Mouse (Mus musculus) heart, postnatal 10 days (tissue): Measurements from ENCODE around the gene Cd209a. TPM values are rescaled to one million over a fixed set of nuclear protein-coding genes. Genes with fewer than 3 reads are reported as not detected.
"Not testable (repeated sequence)": the region's sequence is repeated elsewhere in the genome, so short reads cannot be mapped to it uniquely, and the experiment has no call there.

Experiments used
- DNase-seq, 2 experiments: peaks; one replicate each; pipeline ENCODE4 v3.0.0; 2021
- intact Hi-C: fragments of 180-260 bp; cut with DNase I; formaldehyde crosslinking; loops from one replicate; pipeline ENCODE4 v1.15.1; 2025
- microRNA-seq, 2 experiments: library from miRNA; unstranded; fragments of <30 nt; microRNA quantifications; one replicate each; pipeline ENCODE4 v1.2.0; 2022
- total RNA-seq, 2 experiments: library from RNA; stranded (reverse); gene quantifications; 2 replicates each; pipeline ENCODE4 v1.2.3; 2021

Cd209a gene
- not detected for total RNA-seq

DNA sequence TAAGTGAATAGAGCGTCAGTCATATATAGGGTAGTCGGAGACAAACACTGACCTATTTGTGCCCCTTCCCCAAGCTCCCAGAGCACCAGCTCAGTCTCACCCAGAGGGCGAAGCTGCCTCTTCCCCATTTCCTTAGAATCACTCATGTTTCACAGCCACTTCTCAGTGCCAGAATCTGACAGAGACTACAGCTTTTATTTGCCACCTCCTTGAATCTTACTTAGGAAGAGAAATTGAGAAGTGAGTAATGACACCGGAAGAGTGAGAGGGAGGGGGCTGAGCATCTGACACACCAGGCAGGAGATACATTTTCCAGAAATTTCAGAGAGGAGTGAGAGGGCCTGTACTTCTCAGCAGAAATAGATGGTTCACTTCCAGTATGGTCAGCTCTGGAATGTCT is at the start of gene Cd209a:
Gene Cd209a, minus strand, starts transcription at position 224 of the 400 bp plus-strand sequence.
- intact Hi-C loops: no loop called here
- no peak for DNase-seq

DNA sequence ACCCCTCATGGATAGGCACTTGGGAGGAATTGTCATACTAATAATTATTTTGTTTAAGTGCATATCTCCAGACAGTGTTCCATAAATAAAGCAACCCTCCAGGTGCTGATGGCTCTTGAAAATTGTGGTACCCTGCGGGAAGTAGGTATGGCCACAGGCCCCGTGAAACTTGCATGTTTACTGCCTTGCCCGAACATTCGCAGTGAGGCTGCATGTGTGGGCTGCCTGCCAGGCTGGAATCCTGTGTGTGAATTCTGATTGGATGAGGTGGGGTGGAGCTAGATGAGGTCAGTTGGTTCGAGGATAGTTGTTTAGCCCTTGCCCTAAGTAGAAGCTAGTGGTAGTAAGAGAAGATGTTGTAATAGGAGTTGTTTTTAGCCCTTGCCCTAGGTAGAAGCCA is 19.9 kb upstream of the Cd209a start:
- intact Hi-C loops, DNase-seq: not testable (repeated sequence)

DNA sequence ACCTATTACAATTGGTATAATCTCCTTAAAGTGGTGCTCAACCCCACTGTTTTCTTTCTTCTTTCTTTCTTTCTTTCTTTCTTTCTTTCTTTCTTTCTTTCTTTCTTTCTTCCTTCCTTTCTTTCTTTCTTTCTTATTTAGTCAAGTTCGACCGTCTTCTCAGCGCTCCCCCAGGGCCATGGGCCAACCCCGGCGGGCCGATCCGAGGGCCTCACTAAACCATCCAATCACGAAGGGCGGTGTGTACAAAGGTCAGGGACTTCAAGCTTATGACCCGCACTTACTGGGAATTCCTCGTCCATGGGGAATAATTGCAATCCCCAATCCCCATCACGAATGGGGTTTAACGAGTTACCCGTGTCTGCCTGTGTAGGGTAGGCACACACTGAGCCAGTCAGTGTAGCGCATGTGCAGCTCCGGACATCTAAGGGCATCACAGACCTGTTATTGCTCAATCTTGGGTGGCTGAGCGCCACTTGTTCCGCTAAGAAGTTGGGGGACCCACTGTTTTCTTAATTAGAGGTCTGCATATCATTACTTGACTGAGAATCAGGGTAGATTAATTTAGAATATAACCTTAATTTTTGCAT is 5.6 kb upstream of the Cd209a start:
- intact Hi-C loops: no loop called here
- peak; percentile 17 to 67 for DNase-seq

DNA sequence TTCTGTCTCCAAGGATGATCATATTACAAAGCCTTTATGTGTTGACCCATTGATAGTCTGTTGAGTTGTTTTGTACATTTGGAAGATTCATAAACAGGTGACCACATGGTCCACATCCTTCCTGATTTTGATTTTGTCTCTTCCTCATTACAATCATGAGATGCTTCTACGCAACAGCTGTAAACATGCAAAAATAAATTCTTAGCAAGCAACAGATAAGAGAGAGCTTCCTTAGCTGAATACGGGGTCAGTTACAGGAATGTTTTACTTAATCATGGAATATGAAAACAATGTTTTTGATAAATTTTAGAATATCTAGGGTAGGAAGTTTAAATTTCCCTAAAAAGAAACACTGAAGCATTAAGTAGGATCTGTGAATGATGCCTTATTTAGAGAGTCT is 11.8 kb downstream of the Cd209a start:
- DNase-seq: no peak
- intact Hi-C loops: no loop called here

DNA sequence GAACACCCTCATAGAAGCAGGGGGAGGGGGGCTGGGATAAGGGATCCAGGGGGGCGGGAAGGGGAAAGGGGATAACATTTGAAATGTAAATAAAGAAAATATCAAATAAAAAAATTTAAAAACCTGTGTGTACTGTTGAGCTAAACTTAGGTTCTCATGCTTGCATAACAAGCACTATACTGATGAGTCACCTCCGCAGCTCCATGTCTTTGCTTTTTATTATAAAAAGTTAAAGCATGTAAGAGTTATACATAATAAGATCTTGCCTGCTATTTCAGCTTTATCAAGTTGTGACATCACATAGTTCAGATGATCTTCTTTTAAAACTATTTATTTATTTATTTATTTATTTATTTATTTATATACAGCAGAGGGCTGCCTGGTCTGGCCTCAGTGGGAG is 13.2 kb downstream of the Cd209a start:
- intact Hi-C loops: no loop called here
- no peak for DNase-seq

- no peak for DNase-seq
- intact Hi-C loops: no loop called here
These were observed 14.7 kb downstream of the Cd209a start for GRCm38 (mm10) chr8:3734084-3734483.

DNA sequence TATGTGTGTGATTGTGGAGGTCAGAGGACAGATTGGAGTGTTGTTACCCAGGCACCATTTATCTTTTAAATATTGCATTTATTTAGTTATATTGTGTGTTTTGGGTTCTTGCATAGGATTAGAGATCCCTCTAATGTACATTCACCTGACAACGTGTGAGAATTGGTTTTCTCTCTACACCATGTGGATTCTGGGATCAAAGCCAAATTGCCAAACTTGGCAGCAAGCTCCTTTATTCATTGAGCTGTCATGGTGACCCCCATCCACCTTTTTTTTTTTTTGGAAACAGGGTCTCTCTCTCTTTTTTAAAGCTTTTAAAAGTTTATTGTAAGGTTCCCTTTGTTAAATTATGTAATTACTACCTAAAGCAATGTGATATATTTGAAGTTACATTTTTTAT is 27.7 kb downstream of the Cd209a start:
- intact Hi-C loops: no loop called here

DNA sequence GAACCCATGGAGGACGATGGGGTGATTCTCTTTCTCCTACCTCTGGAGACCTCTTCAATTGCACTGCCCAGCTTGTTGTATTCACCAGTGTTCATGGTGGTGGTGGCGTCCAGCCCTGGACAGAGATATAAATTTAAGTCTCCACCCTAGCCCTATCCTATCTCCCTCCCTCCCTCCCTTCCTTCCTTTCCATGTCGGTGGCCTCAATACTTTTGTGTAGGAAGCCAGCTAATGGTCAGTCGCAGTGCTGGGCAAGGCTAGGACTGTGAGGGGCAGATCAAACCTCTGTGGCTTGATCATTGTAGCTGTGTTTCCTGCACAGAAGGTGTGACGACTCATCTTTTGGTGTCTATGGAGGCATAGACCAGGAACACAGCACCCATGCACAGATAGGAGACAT is 28.2 kb downstream of the Cd209a start, which contains the start of gene Clec4g:
Gene Clec4g, minus strand, starts transcription at position 101 of the 400 bp plus-strand sequence.
- intact Hi-C loops: no loop called here
- no peak for DNase-seq

More for the DNA sequence above, 27.7 kb downstream of the Cd209a start:
- no peak for DNase-seq

DNA sequence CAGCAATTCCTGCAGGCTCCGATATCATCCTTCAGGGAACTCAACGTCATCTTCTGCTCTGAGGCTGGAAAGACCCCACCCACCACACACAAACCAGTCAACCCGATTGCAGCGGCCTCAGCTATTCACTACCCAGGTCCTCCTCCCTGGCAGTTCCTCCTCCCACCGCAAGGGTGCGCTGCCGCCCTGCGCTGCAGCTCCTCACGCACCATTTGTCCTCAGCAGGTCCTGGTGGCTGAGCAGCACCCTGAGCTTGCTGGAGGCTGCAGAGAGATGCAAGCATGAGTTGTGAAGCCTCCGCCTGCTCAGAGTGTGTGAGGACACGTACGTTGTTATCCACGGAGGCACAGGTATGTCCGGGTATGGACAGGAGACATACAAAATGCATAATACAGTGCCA is 30.2 kb downstream of the Cd209a start:
- peak; percentile 73 to 77 for DNase-seq
- intact Hi-C loops: loop anchor here (5.0 to 10.0 kb wide), 2 partner anchors 239 to 416 kb away; partner anchors contain the start of gene Cd209g

GRCm38 (mm10) chr8:3717321-3717954 is 31.3 kb downstream of the Cd209a start:
- DNase-seq: peak; percentile 33 to 37
- intact Hi-C loops: loop anchor here (5.0 to 10.0 kb wide), 2 partner anchors 240 to 417 kb away; partner anchors contain the start of gene Cd209g

DNA sequence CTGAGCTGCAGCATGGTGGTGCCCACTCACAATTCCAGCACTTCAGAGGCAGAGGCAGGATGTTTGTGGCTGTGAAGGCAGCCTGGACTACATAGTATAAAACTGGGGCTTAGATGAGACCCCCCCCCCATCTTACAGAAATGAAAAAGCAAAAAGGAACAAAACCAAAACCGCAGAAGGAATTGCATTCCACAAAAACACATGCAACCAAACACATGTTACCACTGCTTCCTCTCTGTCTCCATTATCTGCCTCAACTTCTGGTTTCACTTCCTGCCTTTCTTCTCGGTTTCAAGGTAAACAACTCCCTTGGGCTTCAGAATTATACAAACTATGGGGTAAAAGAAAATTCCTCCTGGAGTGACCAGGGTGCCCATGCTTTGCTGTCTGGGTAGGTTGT is 37.1 kb downstream of the Cd209a start:
- intact Hi-C loops: loop anchor here (10.0 kb wide), 1 partner anchor 423 kb away; the partner anchor contains the start of gene Cd209g
- peak in 1 of 2 experiments; percentile 12 for DNase-seq

DNA sequence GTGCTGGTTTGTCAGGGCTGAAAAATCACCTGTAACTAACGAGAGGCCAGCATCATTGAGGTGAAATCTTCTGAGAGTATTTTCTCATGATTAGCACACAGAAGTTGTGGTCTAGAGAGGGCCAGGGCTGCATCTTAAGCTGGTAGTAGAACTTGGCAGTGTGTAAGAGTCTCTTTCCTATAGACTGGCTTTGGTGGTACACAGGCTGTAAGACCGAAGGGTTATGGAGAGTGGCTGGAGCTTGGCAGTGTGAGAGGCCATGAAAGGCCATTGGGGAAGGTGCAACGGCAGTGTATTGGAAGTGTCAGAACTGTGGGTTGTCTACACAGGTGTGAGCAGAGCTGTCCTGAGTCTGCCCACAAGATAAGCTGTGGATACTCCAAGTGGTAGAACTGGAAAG is 38.5 kb downstream of the Cd209a start:
- intact Hi-C loops: loop anchor here (10.0 kb wide), 1 partner anchor 424 kb away; the partner anchor contains the start of gene Cd209g
- no peak for DNase-seq

DNA sequence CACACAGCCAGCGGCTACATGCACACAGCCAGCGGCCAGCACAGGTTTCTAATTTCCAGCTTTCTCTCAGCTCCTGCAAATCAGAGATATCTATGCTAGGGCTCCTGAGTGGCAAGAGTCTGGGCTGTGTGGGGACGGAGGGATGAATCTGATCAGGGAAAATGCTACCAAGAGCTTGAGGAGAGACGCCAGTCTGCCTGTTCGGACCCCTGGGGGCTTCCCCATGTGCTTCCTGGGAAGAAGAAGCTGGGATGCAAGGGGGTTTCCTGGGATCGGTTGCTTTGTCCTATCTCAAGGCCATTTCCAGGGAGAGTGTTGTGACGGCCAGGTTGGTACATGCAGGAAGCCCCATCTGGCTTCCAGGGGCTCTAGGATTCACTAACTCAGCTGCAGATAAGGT is 41.2 kb downstream of the Cd209a start:
- intact Hi-C loops: no loop called here
- DNase-seq: no peak

DNA sequence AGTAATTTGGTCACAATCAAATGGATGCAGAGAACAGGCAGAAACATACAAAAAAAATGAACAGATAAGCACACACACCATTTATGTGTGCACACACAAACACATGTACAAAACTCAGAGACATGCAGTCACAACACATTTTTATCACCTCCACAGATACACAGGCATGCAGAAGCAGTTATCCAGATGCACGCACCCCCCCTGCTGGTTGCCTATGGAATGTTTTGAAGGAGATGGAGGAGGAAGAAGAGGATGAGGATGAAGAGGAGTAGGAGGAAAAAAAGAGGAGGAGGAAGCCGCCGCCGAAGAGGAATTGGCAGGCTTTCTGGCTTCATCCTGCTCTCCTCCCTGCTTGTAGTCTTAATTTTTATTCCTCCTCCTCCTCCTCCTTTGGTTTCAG is 43.1 kb downstream of the Cd209a start:
- intact Hi-C loops: no loop called here
- DNase-seq: no peak

DNA sequence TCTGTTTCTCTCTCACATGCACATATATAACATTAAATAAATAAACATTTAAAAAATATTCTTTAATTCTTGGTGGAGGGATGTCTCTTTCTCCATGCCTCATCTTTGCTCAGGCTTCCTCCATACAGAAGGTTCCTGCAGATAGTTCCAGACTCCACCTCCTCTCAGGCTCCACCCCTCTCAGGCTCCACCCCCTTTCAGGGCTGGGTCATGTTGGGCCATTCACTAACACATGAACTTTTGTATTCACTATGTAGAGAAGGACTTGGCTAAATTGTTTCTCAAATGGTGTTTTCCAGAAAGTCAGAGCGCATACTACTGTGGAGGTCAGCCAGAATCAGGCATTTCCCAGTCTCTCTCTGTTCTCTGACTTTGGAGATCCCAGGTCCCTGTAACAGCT is 47.3 kb downstream of the Cd209a start:
- DNase-seq: no peak
- intact Hi-C loops: no loop called here

DNA sequence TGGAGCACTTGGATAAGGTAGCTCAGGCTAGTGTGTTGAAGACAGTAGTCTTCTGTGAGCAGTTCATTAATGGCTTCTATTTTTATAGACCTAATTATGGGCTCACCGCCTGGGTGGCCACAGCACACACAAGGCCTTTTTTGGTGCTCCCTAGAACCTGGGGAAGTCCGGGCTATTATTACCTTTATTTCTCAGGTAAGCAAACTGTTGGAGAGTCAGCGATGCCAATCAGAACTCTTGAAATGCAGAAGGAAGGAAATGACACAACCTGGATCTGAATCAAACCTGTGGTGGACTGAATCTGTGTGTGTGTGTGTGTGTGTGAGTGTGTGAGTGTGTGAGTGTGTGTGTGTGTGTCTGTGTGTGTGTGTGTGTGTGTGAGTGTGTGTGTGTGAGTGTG is 54.7 kb downstream of the Cd209a start, which contains the start of gene Fcer2a:
Gene Fcer2a, minus strand, starts transcription at position 55 of the 400 bp plus-strand sequence.
- intact Hi-C loops: no loop called here

More for the DNA sequence above, 54.7 kb downstream of the Cd209a start, which contains the start of gene Fcer2a:
- DNase-seq: no peak

Small RNAs within 50 kb of the gene (microRNA-seq; reads per million reads assigned to microRNA genes)
- gene Gm24934: 0 reads per million in 2 experiments

Other genes with a start within 250 kb of the Cd209a start
- 10 to 100 TPM; 27.1 to 28.3 TPM for gene Mcoln1, start 248.5 kb downstream of the Cd209a start, total RNA-seq
- 10 to 100 TPM; 12.9 to 13.8 TPM for gene Pnpla6, start 233.6 kb downstream of the Cd209a start, total RNA-seq
- under 1 TPM; 0.30 to 0.91 TPM for gene C330021F23Rik, start 181.0 kb downstream of the Cd209a start, total RNA-seq
- gene Camsap3, start 161.7 kb downstream of the Cd209a start, total RNA-seq: 1 to 10 TPM; 1.1 to 1.9 TPM
- gene Xab2, start 127.7 kb downstream of the Cd209a start, total RNA-seq: 10 to 100 TPM; 18.8 to 21.5 TPM
- gene Pet100, start 127.4 kb downstream of the Cd209a start, total RNA-seq: 10 to 100 TPM; 69.8 to 76.2 TPM
- gene Pcp2, start 123.4 kb downstream of the Cd209a start, total RNA-seq: not detected
- gene Stxbp2, start 118.0 kb downstream of the Cd209a start, total RNA-seq: 10 to 100 TPM; 13.9 to 14.0 TPM
- gene Retn, start 93.2 kb downstream of the Cd209a start, total RNA-seq: under 1 TPM; 0.31 to 0.40 TPM
- under 1 TPM; 0.17 to 0.40 TPM for gene Mcemp1, start 83.2 kb downstream of the Cd209a start, total RNA-seq
- 1 to 10 TPM; 1.3 to 1.6 TPM for gene Fcor, start 76.6 kb downstream of the Cd209a start, total RNA-seq
- 10 to 100 TPM; 19.4 to 20.2 TPM for gene Trappc5, start 72.7 kb downstream of the Cd209a start, total RNA-seq
- gene Fcer2a, start 54.8 kb downstream of the Cd209a start, total RNA-seq: under 1 TPM; 0.24 to 0.50 TPM
- gene Clec4g, start 28.3 kb downstream of the Cd209a start, total RNA-seq: under 1 TPM; 0.67 to 0.89 TPM
- gene Cd209e, start 105.3 kb upstream of the Cd209a start, total RNA-seq: not detected
- not detected for gene Cd209d, start 129.6 kb upstream of the Cd209a start, total RNA-seq
- gene Cd209b, start 177.9 kb upstream of the Cd209a start, total RNA-seq: not detected
- not detected for gene Cd209c, start 205.8 kb upstream of the Cd209a start, total RNA-seq